Mouse (Mus musculus) lung, postnatal 36 days (tissue): ENCODE measurements at regions not wholly inside any gene's neighbourhood (a gene's known extent, or its start where the extent isn't known, plus 50 kb on each side); places are given as distances from the start of the nearest gene placed in this dataset.
"Not testable (repeated sequence)": the region's sequence is repeated elsewhere in the genome, so short reads cannot be mapped to it uniquely, and the experiment has no call there.

ENCODE experiments used
- DNase-seq: peaks from one replicate; pipeline ENCODE4 v3.0.0; 2022; ENCODE audit warnings: mixed read lengths

DNA sequence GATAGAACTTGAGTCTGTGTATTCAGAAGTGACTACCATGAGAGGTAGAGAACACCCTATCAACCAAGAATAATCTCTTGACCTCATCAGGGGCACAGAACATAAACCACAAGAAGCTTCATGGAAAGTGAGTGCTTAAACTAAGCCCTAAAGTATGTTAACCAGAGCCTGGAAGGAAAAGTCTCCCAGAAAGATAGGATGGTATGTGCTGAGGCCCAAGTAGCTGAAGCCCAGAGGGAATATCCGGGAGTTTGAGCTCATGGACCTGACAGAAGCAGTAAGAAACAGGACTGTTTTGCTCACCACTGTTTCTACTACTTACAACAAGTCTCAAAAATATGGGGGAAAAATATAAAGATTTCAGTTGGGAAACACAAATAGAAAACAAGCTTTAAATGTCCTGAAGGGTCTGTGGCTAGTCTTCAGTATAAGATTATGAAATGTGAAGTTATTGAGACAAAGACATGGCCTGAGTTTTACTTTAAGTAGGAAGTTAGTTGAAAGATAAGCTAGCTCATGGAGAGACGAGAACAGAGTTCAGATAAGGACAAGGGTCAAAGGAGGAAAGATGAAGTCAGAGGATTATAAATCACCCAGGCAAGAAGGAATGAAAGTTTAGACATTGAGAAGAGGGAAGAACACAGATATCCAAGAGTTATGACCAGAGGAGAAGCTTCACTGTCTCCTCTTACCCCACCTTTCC lies 315.8 kb upstream of the Tbl1xr1 start:
- DNase-seq, result no peak

DNA sequence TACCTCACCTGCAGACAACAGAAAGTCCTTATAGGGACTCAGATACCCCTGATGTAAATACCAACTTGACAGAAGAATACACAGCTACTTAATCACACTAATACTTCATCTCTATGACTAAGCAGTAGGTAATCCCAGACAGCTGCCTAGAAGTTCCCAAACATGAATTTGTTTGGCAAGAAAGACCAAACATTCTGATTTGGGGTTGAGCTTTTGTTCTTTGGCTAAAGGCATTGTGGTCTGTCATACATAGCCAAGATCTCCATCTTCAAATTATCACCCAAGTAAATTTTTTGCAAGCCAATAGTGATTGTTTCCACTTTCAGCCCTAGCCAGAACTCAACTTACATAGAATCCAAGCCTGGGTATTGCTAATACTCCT lies 315.2 kb upstream of the Tbl1xr1 start:
- DNase-seq, result no peak

DNA sequence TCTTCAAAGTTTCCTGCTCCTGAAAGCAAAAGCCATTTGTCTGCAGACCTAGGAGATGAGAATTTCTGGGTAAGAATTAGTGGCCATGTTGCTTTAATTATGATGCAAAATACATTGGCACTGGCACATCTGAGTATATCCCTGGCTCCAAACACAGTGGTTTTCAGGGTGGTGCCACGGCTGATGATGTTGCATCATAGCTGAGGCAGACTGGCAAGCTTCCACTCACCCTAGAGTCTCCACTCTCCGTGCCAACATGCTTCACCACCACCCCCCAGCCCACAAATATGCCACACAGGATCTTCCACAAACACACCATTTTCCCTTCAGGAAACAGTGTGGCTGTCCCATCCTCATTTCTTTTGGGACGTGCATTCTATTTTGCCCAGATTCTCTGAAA lies 314.5 kb upstream of the Tbl1xr1 start:
- peak; percentile 63 for DNase-seq

DNA sequence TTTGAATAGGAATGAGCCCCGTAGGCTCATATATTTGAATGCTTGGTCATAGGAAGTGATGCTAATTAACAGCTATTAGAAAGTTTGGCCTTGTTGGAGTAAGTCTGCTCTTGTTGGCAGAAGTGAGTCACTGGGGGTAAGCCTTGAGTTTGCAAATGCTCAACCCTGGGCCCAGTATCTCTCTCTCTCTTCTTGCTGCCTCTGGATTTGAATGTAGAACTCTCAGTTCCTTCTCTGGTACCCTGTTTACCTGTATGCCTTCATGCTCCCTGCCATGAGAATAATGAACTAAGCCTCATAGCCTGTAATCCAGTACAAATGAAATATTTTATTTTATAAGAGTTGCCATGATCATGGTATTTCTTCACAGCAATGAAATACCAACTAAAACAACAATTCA lies 308.4 kb upstream of the Tbl1xr1 start:
- no peak for DNase-seq

DNA sequence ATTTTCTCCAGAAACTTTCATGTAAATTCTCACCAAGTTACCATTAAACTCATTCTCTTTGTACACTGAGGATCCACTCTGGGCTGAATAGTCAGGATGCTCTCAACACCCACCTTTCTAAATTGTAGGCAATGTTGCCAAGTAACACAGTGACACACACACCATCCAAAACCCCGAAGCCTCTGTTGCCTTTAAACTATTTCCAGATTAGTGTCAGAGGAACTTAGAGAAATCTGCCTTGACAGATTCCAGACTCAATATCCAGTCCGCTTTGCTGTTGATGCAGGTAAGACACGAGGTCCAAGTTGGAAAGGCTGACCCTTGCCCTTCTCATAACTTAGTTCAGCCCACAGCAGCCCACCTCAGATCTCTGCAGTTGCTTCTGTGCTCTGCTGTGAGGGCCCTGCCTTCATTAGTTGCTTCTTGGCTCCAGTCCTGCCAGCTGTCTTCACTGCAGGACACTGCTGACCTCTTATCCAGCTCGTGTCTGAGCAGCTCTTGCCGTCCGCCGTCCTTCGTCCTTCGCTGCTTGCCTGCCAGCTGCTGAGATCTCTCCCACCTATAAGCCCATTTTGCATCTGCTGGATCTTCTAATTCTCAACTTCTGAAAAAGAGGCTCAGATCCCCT lies 306.4 kb upstream of the Tbl1xr1 start:
- DNase-seq, result no peak

DNA sequence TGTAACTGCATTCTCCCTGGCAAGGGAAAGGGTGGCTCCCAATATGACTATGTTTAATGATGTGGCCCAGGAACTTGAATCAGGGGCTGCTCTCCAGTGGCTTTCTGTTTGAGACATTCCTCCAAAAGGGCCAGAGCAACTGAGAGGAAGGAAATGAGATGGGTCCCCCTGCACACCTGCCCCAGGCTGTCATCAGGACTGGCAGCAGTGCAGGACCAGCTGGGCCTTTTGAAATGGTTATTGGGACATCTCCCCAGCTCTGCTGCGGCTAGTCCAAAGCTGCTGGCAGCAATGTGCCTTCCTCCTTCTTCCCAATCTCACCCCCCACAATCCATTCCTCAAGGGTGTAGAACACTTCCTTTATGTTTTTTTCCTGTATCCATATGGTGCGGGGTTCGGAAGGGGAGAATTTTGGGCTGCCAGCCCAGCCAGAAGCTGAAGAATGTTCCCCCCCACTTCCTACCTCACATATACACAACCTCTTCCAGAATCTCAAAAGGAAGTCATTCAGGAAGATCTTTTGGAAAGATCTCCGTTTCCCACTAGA lies 304.6 kb upstream of the Tbl1xr1 start:
- DNase-seq, result no peak

DNA sequence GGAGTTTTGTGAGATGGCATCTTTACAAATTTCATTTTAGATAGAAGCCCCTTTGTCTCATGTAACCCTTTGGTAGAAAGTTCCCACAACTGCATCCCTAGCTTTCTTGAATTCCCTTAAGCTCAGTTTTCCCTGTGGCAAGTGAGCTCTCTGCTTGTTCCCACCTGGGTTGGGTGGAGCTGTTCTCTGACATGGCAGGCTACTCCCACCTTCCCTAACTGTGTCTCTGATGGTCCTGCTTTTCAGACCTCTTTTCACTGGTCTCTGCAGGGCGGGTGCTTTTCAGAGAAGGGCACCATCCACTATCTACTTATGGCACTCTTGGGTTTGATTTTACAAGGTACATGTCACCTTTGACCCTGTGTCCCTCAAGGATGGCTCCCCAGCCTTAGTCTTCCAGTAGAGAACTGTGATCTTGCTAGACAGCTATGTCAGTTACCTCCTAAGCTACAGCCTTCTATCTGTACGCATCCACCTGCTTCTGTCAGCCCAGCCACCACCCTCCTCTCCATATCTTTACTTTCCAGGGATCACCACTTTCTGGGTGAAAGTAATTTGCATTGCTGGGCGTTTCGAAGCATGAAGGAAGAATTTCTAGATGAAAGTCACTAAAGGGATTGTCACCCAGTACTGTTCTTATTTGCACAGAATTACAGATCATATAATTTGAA lies 302.1 kb upstream of the Tbl1xr1 start:
- no peak for DNase-seq

DNA sequence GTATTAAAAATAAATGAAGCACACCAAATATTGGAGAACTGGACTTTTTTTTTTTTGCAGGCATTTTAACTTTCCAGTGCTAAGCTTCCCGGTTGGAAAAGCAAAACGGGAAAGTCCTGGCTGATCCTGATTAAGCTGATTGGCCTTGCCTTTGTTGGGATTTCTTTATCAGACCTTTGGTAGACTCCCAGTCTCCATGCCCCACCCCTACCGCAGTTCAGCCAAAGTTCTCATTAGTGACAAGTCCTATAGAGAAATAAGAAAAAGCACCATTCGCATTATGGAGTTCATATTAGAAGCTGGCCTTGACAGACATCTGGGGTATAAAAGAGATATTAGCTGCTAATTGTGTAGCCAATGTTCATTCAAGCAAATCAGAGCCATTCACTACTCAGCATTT lies 297.7 kb upstream of the Tbl1xr1 start:
- DNase-seq, result no peak

DNA sequence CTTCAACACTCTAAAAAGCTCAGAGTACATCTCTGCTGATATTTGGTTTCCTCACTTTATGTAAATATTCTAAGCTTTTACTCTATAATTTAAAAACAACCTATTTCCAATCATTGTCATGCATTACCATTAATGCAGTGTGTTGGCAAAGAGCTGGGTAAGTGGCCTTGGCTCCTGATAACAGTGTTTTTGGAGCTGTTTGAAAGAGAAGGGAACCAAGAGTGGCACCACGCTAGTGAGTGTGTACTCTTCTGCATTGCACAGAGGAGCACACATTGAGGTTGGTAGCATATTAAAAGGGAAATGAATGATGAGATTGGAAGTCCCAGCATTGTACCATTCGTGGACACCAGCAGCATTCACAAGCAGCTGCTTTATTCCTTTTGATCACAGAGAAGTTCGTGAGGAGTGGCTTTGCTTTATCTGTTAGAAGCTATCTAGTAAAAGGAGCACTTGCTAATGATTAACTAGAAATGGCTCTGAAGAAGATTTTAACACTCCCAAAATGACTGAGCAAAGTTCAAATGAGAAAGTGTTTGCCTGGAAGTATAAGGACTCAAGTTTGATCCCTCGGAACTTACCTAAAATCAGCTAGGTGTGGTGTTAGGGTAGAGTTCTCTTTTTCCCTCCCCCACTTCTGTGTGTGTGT lies 284.3 kb upstream of the Tbl1xr1 start:
- DNase-seq, result no peak

DNA sequence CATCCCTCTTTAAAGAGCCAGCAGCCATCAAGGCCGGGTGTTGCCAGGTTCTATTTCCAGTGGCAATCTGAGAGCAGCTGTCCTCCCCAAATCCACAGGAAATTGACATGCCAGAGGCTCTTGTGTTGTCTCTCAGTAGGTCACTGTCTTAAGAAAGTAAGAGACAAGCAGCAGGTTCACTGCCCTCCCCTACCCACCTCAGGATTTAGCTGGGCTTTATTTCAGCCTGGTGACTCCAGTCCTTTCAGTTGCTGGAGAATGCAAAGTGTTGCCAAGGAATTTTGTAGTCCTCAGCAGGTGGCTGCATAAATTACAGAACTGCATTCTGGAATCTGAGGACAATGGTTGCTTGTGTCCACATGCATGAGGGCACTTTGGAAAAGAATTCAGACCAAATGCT lies 278.3 kb upstream of the Tbl1xr1 start:
- DNase-seq, result no peak

DNA sequence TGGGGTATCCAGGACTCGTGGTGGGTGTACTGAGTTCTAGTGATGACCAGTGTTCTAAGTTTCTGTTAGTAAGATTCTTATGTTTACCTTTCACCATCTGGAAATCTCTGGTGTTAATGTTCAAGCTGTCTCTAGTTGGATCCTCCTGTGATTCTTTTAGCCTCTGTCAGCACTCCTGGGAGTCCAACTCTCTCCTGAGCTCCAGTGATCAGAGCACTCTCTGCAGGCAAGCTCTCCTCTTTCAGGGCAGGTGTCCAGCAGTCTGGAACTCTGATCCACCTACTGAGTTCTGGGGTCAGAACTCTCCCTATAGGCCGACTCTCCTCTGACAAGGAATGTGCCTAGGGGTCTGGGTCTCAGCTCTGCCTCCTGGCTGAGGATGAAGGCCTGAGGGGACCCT lies 272.6 kb upstream of the Tbl1xr1 start:
- not testable (repeated sequence) for DNase-seq

DNA sequence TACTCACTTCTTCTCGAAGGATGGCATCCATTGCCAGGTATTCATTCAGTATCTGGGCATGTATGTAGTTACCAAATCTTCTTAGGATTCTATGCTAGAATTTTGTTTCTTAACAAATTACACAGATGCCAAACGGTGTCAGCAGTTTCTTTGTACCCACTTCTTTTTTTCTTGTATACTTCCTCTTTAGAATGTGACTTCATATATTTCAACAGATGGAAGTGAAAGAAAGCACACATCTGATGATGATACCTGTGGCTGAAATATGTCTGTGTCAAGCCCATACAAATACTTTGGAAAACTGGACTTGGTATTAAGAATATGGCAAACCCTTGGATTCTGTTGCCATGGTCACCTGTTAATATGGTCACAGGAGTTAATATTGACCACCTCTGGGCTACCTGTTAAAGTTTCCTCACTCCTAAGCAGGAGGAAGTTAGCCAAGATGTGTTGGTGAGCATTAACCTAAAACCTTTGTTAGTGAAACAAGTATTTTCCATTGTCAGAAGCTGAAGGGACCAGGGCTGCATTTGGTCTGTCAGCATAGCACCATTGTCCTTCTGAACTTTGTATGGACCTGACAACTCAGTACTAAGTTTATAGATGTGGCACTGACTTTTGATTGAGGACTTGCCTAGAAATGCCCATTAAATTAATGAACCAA lies 269.8 kb upstream of the Tbl1xr1 start:
- no peak for DNase-seq

DNA sequence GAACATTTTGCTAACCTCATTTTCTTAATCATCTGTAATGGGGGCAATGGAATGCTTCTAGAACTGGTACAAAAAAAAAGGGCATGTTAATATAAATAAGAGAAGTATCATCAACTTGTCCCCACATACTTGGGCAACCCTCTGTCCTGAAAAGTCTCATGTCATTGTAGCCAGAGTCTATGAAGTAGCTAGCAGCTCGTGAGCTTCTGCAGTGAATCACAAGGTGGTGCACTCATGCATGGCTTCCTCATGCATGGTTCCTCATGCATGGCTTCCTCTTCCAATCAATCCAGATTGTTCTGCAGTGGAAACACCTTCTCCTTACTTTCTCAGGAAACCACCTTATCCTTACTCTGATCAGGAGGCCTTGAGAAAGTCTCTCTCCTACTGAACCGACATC lies 267.9 kb upstream of the Tbl1xr1 start:
- DNase-seq, result no peak

DNA sequence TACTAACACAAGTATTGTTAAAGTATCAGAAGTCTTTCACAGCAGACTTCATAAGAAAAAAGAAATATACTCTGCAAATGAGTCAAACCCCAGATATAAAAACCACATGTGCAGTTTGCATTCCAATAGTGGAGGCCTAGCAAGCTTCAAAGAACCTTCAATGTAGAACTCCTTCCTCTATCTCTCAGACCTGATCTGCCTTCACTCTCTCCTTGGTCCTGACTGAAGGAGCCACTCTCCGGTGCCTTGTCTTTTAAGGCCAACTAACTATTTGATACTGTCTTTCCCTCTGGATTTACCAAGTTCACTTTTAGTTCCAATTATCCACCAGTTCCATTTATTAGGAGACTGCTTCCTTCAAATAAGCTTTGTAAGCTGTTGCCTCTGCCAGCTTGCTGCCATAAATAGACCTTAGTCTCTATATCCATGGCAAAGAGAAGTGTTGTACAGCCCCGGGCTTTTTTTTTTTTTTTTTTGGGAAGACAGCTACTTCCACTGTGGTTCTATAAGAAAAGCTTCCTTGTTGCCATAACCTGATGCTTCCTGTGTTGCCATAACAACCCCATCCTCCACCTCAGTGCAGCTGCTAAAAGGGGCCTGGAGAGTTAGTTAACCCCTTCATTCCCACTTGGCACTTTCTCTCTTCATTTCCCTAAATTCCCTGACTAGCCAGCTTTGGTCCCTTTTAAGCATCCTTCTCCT lies 266.5 kb upstream of the Tbl1xr1 start:
- no peak for DNase-seq

DNA sequence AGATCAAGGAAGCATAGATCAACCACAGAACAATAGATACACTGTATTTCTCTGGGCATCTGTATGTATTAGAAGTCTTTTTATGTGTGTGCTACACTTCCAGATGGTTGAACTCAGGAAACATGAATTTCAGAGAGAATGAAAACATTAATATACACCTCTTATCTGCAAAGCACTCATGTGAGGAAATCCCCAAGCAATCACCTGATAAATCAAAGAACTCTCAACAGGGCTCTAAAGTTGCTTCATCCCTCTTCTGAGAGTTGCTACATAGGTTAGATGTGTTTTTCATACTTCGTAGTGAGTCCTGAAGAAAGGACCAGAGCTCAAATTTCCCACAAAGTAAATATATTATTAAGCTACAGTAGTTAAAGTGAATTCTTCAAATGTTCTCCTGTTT lies 263.1 kb upstream of the Tbl1xr1 start:
- peak; percentile 39 for DNase-seq

DNA sequence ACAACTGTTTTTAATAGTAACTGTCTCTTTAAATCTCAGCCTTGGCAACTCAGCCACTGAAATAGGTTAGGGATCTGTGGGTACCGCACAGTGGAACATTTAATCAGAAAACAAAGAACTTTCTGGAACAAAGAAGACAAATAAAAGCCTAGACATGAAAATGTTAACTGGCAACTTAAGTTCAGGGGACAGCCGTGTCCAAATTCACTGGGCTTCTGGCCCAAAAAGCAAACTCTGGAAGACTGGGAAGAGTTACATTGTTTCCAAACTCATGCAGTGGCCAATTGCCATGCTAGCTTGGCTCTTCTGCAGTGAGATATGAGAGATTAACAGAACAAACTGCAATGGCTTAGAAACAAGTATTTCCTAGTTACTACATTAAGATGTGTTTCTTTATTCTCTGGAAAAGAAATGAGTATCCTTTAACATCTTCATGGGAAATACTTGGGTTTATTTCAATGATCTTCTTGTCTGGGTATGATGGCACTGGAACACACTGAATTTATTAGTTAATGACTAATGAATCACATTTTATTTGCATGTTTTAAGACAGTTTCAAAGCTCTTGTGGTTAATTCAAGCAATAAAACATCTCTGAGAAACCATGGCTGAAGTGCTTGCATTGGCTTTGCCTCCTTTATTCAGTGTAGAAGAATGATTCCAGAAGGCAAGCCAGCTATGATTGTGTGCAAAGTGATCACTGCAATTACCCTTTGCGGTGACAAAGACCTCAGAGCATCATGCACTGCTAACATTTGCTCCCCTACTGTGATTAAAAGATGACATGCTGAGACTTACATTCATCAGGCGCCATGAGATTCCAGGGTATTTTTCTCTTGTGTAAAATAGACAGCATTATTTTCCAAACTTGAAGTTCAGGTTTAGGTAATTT lies 259.2 kb upstream of the Tbl1xr1 start:
- DNase-seq, result peak; percentile 42

DNA sequence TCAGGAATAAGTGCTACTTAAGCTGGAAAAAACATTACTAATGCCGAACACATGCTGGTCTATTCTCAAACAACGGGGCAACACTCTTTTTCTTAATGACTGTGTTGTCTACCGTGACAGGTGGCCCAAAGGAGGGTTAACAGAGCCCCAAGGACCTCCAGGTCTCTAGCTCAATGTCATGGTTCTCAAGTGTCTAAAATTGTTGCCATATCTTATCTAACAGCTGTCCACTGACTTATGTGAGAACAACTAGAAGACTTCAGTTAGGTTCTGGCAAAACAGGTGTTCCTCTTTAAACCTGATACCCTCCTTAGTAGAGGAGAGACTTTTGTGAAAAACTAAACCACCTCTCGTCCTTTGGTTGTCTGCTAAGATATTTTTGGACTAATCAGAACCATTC lies 257.4 kb upstream of the Tbl1xr1 start:
- no peak for DNase-seq

DNA sequence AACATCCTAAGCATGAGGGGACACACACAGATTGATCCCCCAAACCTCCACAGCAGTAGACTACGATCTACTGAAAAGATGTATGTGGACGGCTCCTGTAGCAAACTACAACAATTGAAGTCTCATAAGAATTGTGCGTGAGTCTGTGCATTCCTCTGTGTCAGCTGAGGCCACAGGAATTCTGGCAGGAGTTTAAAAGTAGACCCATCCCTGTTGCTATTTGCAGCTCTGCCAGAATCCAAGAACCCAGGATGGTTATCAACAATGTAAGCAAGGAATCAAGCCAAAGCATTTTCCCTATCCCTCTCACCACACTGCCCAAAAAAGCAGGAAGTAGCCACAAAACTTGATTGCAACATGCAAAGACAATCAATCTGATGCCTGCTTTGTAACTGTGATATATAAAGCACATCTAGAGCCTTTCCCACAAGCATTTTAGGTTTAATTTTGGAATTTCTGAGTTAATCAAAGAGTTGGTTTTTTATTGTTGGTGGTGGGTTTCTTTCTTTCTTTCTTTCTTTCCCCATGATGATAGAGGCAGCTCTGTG lies 256.3 kb upstream of the Tbl1xr1 start:
- peak; percentile 37 for DNase-seq

DNA sequence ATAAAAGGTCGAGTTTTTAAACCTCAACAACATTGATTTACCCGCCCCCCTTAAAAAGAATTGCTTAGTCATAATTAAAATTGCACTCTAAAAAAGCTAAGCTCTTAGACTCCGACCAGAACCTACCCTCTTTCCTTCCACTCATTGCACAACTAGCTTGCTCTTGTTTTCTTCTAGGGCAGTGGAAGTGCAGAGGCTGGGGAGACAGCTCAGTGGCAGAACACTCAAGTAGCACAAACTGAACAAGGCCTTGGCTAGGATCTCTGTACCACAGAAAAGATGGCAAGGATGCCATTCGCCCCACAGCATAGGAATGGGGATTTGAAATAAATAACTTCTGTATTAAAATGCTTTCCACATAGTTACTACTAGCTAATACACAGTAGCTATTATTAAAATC lies 253.8 kb upstream of the Tbl1xr1 start:
- DNase-seq, result no peak

DNA sequence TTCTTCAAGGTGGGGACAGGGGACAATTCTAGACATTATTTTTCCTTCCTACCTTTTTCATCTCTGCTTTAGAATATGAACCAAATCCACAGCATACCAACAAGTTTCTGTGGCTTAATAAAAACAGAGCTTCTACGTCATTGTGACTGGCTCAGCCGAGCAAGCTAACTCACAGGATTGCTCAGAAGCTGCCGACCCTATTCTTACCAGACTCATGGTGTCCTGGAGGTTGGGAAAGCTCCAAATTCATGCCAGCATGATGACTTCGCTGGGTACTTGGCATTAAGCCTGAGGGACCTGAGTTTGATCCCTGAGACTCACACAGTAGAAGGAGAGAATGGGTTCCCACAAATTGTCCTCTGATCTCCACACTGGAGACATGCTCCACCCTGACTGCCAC lies 253.1 kb upstream of the Tbl1xr1 start:
- DNase-seq, result no peak
